Mouse (Mus musculus): ENCODE measurements around the gene Gm20388.

GRCm38 (mm10) chr8:120230715-120231614 lies 320.3 kb downstream of the Gm20388 start:
- TF ChIP-seq CTCF (IDR thresholded peaks at IDR 0.05; ENCODE audit: insufficient read depth, low read depth, low read length), result no peak
- TF ChIP-seq POLR2A (IDR thresholded peaks at IDR 0.05; ENCODE audit: insufficient read depth, low read depth, low read length), result 0 out of 2 replicates have a peak, but pooled peaks have one; percentile 18

Measured in olfactory bulb, adult 2 months (tissue).